Mouse (Mus musculus): ENCODE measurements around the gene Spryd7. TPM values are rescaled to one million over a fixed set of nuclear protein-coding genes. Genes with fewer than 3 reads are reported as not detected.

The Spryd7 gene
- 1 to 10 TPM; 6.0 to 7.7 TPM for total RNA-seq (2023)

DNA sequence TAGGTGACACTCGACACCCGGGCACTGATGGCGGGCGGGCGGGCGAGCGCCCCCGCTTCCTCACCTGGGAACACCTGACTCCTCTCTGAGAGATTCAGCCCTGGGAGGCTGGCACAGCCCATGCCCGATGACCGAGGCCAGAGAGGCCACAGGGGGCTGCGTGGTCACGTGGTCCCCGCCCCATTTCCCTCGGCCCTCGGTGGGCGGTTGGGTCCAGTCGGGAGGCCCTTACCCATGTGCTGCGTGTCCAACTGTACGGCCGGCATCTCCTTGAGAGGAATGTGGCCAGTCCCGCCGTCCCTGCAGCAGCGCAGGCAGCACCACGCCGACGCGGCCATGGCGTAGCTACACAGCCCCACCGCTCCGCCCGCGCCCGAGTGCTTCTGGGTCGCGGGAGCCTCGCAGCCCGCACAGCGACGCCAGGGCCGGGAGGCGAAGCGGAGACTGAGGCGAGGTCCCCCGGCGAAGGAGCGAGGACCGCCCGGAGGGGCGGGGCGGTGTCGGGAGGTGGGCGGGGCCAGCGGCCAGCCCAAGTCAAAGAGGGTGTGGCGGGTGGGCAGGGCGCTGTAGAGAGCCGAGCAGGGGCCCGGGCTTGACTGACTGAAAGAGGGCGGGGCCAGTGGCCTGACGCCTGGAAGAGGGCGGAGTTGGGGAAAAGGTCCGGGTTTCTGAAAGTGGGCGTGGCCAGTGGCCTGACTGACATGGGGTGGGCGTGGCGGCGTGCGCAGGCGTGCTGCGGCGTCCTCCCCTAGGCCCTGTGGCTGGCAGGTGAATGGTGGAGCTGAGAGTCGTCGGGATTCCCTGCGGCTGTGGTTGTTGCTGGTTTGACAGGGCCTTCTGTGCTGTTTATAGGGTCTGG, at the start of gene Spryd7:
Gene Spryd7 (minus strand): TSS at position 598 of the 859 bp plus-strand sequence.

GRCm38 (mm10) chr14:61597968-61598367, 41.3 kb upstream of the Spryd7 start, which contains the start of gene Trim13:
Gene Trim13 (plus strand): TSS chr14:61598247.

Other genes with a start within 250 kb of the Spryd7 start
- 10 to 100 TPM; 54.3 to 55.0 TPM for gene Arl11, start 247.1 kb downstream of the Spryd7 start, total RNA-seq (2023)
- 1 to 10 TPM; 1.3 to 1.6 TPM for gene Ebpl, start 196.4 kb downstream of the Spryd7 start, total RNA-seq (2023)
- 10 to 100 TPM; 21.3 to 23.8 TPM for gene Kpna3, start 117.0 kb downstream of the Spryd7 start, total RNA-seq (2023)
- gene Trim13, start 41.4 kb upstream of the Spryd7 start, total RNA-seq (2023), result 1 to 10 TPM; 2.1 to 3.5 TPM
- under 1 TPM in 1 of 2 experiments, not detected in 1; 0.30 TPM for gene Kcnrg, start 50.6 kb upstream of the Spryd7 start, total RNA-seq (2023)

All from monocyte, adult 59 days (primary cell).